Mouse (Mus musculus) CH12.LX (cell line): ENCODE measurements around the gene Rapgef2.

Source experiments
- USF1 ChIP-seq: IDR thresholded peaks from 2 replicates; pipeline ENCODE4 v1.6.1; 2014; ENCODE audit warnings: low read depth, mild to moderate bottlenecking, inconsistent platforms, low read length, improper control_type of control experiment
- ZMIZ1 ChIP-seq: IDR thresholded peaks from 2 replicates; pipeline ENCODE4 v1.6.1; 2012; ENCODE audit warnings: low read depth, mild to moderate bottlenecking, inconsistent platforms, low read length, improper control_type of control experiment

GRCm38 (mm10) chr3:79126857-79127256 lies 159.5 kb downstream of the Rapgef2 start:
- no peak for TF ChIP-seq USF1
- no peak for TF ChIP-seq ZMIZ1
